Mouse (Mus musculus) 3T3-L1 (cell line): ENCODE results near the gene Trim43c.
"Not testable (repeated sequence)": the region's sequence is repeated elsewhere in the genome, so short reads cannot be mapped to it uniquely, and the experiment has no call there.

Source experiments
- DNase-seq: peaks from one replicate; pipeline ENCODE4 v3.0.0-alpha.2; 2015; ENCODE audit warnings: low read depth, low spot score

Gene Trim43c

DNA sequence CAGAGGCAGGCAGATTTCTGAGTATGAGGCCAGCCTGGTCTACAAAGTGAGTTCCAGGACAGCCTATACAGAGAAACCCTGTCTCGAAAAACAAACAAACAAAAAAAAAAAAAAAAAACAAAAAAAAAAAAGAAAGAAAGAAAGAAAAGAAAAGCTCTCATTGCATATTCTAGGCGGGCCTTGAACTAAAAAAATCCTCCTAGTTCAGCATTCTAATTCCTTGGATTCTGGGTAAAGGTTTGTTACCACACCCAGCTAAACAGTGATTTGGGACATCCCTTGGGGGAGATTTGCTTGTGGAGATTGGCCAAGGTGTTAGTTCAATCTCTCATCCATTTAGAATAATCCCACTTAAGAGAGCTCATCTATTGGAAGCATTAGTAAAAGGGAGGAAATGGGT, at the start of gene Trim43c:
Gene Trim43c, plus strand, starts transcription at position 301 of the 400 bp plus-strand sequence.
- DNase-seq: not testable (repeated sequence)

DNA sequence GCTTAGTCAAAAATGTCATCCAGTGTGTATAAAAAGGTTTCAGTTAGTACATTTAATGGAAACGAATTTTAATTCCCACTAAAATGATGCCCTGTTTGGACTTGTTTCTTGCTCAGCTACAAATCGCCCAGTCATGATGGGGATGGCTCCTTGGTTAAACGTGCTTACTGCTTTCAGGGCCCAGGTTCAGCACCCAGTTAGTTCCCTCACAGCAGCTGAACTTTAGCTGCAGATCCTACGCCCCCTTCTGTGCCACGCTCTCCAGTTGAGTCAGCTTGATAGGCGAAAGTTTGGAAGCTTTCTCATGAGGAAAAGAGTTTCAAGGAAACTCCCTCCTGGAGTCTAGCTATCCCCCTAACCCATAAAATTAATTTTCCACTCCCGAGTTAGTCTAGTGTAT, 14.1 kb downstream of the Trim43c start:
- not testable (repeated sequence) for DNase-seq

DNA sequence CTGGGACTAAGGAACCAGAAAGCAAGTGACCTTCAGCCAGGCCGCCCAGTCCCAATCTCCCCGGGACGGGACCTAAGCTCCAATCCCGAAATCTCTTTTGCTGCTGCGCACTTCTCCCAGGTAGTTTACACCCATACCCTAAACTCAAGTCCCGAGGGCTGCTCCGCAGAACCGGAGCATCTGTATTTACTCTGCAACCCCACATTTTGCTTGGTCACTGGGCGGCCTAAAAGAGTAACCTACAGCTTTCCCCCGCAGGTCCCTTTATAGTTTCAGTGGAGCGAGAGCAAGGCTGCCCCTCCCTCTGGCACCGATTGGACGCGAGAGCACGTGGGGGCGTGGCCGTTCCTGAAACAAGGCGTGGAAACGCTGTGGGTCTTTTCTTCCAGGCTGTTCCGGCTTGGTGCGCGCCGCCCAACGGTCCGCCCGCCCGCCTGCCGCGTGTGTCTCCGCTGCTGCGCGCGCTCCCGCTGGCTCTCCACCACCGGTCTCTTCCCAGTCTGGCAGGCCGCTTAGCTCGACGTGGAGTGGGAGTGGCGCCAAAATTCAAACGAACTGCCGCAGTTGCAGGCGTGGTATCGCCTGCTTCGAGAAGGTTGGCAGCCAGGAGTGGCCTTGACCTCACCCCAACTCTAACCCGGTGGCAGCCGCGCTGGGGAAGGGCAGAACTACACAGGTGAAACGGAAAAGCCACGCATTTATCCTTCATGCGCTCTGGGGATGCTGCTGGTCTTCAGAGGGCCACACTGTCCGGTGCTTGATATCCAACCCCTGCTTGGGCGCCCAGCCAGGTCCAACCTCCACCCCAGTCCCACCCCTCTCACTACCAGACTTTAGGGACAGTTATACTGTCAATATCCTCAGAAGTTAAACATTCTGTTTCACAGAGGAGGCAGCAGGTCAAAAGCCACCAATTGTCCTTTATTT, 19.9 kb downstream of the Trim43c start:
- DNase-seq: peak; percentile 91
